Mouse (Mus musculus) thymus, postnatal 36 days (tissue): Measurements from ENCODE around the gene Olfr329-ps.
"Not testable (repeated sequence)": the region's sequence is repeated elsewhere in the genome, so short reads cannot be mapped to it uniquely, and the experiment has no call there.

Source experiments
- DNase-seq, 2 experiments: peaks; one replicate each; pipeline ENCODE4 v3.0.0; 2022; ENCODE audit warnings: mixed read lengths in 2 of 2

Olfr329-ps gene

DNA sequence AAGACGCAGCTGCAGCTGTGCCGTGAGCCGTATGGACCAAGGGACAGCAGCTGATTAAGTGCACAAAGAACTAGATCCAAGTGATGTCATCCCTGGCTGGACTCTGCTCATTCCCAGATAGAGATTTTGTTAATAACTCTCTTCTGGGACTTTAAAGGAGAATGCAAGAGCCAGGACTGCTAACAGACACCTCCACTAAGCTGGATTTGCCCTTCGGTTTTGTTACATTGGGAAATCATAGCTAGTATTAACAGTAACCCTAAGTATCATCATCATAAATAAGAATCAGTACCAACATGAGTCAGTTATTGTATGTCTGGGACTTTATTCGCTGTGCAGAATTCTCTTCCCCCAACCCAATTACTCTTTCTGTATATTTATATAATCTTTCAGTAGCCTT lies at the start of gene Olfr329-ps:
Olfr329-ps (minus strand) TSS at position 101 of the 400 bp plus-strand sequence.
- DNase-seq, result no peak

DNA sequence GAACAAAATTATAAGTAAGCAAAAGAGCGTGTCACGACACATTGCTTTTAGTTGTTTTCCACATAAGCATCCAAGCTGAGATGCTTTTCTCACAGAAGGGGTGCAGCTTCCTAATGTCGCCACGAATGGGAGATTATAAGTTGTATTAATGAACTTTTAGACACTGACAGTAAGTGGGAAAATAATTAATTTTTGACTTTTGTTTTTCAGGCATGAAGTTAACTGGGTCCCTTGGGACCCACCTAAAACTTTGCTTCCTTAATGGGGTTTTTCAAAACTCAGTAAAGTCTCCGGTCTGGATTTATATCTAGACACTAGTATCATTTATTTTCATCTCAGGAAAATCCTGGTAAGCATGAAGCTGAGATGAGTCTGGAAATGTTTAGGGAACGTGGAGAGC lies 48.6 kb upstream of the Olfr329-ps start, which contains the start of gene Olfr324:
Olfr324 (plus strand) TSS at position 301 of the 400 bp plus-strand sequence.
- DNase-seq, result no peak

DNA sequence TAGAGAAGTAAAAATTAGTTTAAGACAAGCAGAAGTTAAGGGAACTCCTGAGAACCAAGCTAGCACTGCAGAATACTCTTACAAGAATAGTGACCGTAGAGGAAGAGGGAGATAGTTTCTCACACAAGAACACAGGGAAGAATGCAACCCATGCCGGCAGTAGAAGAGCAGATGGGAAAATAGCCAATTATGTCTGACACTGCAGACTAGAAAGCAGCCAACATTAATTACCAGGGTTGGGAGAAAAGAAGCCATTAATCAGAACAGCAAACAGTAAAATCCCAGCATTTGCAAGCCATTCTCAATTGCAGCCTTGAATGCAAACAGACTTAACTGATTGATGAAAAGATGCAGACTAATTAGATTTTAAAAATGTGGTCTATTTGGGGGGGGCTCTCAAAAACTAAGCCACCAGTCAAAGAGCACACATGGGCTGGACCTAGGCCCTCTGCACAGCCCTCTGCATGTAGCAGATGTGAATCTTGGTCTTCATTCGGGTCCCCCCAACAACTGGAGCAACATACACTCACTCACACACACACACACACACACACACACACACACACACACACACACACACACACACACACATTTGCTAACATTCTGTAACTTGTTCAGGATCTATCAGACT lies 42.5 kb upstream of the Olfr329-ps start:
- DNase-seq, result no peak

DNA sequence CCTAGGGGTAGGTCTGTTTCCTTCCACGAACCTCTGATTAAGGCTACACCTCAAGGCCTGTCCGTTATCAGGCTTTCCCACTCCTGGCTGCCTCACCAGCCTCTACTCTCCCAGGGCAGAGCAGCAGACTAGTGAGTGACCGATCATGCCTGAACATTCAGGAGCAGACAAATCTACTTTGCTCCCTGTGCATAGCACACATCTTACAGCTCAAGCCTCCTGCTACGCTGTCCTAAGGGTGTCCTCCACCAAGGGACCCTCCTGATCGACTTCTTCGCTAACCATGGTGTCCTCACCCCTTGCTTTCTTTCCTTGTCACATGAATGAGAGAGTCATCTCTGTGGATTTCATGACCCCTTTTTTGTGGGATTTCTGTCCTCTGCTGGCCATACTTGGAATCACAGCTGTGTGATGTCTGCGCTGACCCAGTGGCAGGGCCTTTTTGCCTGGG lies 41.7 kb upstream of the Olfr329-ps start:
- DNase-seq, result peak; percentile 23 to 41

DNA sequence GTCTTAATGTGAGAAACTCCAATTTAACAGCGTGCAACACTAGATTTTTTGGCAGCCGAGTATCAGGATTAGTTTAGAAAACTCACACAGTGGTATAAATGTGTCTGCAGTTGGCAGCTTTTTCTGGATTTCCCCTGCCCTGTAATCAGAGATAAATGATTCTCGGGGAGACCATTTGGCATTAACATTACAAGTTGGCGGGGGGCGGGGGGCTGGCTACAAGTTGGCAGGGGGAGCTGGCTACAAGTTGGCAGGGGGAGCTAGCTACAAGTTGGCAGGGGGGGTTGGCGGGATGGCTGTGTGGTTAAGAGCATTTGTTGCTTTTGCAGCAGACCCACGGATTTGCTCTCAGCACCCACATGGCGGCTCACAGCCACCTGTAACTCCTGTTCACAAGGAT lies 32.4 kb upstream of the Olfr329-ps start:
- DNase-seq, result no peak

DNA sequence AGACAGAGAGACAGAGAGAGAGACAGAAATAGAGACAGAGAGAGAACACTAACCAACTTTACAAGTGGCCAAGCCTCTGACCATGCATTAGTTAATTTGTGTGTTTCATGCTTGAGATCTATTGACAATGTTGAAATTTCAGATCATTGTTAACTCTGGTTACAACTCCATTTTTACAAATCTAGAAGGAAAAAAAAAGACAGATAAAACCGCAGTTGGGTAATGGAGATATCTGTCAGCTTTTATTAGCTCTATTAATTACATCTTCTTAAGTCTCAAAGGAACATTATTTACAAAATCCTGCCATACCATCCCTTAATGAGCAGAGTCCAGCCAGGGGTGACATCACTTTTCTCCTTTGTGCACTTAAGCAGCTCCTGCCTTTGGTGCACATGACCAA lies 31.2 kb upstream of the Olfr329-ps start, which contains the start of gene Olfr325:
Olfr325 (plus strand) TSS at position 301 of the 400 bp plus-strand sequence.
- DNase-seq, result no peak

DNA sequence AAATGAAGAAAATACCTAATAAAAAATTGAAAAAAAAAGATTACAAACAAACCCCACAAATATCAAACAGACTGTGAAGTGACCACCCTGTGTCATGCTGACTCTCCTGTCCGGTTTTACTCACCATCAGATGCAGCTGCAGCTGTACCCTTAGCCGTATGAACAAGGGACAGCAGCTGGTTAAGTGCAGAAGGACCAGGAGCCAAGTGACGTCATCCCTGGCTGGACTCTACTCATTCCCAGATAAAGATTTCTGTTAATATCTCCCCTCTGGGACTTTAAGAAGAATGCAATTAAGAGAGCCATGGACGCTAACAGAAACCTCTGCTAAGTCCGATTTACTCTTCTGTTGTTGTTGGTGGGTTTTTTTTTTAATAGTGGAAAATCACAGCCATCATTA lies 24.2 kb upstream of the Olfr329-ps start, which contains the start of gene Olfr224:
Olfr224 (minus strand) TSS at position 149 of the 400 bp plus-strand sequence.
- no peak for DNase-seq

DNA sequence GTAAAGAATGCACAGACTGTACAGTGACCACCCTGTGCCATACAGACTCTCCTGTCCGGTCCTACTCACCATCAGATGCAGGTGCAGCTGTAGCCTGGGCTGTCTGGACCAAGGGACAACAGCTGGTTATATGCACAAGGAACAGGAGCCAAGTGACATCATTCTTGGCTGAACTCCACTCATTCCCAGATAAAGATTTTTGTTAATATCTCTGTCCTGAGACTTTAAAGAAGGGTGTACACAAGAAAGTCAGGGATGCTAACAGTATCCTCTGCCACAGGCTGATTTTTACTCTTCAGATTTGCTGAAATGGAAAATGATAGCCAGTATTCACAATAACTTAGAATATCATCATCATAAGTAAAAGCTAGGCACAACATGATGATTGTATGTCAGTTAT lies 9.3 kb upstream of the Olfr329-ps start, which contains the start of gene Olfr328:
Olfr328 (minus strand) TSS at position 101 of the 400 bp plus-strand sequence.
- DNase-seq, result no peak

DNA sequence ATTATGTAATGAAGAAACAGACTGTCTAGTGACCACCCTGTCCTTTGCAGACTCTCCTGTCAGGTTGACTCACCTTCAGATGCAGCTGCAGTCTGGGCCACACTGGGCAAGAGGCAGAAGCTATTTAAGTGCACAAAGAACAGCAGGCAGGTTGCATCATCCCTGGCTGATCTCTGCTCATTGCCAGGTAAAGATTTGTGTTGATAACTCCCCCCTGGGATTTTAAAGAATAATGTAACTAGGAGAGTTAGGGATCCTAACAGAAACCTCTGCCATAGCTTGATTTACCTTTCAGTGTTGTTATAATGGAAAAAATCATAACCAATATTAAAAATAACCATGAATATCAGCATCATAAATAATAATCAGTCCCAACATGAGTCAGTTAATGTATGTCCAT lies 11.5 kb downstream of the Olfr329-ps start, which contains the start of gene Olfr330:
Olfr330 (minus strand) TSS at position 101 of the 400 bp plus-strand sequence.
- DNase-seq, result not testable (repeated sequence)

DNA sequence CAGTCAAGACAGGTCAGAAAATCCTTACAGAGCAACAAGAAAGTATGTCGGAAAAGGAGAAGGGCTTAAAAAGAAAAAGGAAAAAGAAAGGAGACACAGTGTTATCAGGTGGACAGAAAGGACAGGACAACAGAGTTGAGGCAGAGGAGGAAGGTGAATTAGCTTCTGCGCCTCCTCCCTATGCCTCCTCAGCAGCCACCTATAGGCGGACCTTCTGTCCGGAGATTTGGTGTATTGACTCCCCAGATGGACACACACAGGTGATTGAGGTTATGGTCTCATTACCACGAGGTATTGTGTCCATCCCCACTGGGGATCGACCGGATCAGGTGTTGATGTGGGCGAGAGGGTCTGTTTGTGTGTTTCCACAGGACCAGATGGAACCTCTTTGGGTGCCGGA lies 26.5 kb downstream of the Olfr329-ps start:
- DNase-seq, result peak; percentile 5 to 16

DNA sequence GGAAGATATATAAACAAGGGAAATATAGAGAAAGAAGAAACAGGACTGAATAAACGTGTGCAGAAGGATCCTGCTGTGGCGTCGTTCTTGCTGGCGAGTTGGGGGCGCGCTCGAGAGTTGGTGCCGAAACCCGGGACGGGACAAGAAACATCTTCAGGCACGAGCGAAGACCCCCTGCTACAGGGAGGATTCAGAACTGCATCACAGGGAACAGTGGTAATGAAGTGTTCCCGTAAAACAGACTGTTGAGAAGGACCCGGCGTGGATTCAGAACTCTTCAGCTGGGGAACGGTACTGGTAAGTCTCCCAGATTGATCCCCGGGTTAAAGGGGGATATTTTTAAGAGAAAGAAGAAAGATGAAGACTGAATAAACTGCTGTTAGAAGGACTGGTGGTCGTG lies 27.3 kb downstream of the Olfr329-ps start:
- peak; percentile 59 to 66 for DNase-seq

DNA sequence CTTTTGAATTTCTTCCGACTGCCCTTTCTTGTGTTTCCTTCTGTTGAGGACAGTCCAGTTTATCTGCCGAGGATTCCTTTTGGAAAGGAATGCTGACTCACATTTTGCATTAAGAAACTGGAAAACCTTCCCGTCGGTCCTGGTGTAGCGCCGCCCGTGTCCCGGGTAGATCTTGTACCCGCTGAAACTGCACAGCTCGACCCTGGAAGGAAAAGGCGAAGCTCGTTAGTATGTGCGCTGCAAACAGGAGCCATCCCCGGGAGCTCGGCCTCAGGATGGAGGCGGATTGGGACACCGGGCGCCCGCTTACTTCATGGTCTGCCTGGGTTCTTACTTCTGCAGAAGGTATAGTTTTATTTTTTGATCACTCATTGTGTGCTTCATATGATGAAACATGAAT lies 37.2 kb downstream of the Olfr329-ps start:
- not testable (repeated sequence) for DNase-seq

DNA sequence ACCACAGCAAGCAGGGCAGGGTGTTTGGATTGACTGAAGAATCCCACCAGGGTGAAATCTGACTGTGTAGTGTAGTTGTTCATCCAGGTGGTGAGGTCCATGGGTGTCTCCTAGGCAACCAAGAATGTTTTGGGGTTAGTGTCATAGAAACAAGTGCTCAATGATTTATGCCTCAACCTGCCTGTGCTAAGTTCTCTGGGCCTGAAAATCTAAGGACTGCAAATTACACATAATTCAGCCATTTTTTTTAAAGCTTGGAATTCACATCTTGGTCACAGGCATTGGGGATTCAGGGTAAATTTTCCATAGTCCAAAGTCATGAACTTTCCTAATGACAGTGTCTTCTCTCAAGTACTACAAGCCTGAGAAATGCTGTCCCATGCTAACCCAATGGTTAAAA lies 43.8 kb downstream of the Olfr329-ps start, which contains the start of gene Olfr331:
Olfr331 (minus strand) TSS at position 101 of the 400 bp plus-strand sequence.
- DNase-seq, result not testable (repeated sequence)

DNA sequence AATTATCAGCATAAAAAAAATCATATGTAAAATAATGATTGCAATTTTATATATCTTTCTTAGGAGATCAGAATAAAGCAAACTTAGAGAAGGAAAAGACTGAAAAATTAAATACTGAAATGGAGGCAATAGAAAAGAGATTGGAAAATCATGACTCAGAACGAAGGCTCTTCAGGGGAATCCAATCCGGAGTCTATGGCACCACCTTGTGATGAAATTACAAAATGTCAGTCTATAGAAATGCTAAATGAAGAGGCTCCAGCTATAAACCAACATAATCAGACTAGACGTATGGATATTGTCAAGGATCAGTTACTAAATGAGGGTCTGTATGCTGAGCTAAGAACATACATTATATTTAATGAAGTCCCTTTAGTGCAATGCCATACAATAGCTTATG lies 46.9 kb downstream of the Olfr329-ps start:
- no peak for DNase-seq

DNA sequence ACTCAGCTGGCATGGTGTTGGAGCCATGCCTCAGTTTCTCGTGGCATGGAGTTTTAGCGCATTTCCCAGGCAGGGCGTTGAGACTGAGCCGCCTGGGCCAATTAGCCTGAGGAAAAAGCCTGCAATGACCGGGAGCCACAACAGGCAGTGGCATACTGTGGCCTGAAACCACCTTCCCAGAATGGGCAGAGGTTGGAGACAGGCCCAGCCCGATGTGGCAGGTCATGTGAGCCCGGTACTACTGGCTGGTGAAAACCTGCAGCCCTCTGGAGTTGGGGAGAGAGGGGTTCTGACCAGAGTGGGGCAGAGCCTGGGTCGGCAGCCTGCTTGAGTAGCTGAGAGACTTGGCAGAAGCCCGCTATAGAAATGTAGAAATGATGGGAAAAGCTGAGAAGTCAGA lies 47.5 kb downstream of the Olfr329-ps start:
- DNase-seq, result no peak

DNA sequence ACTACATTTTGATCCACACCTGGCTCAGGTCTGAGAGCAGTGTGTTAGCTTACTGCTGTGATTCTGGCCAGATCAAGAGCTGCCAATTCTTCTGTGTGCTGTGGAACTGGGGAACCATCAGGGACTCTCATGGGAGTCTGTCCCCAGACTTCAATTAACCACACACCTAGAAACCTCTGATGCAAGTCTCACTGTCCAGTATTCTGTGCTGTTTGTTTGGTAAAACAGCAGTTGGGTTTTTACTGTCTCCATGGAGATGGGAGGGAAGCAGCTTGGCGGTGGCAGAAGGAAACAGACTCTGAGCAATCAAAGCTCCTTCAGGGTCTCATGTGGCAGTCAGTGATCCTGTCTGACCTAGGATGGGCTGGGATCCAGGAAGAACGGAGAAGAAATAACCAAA lies 53.8 kb downstream of the Olfr329-ps start, which contains the start of gene Olfr332:
Olfr332 (minus strand) TSS at position 101 of the 400 bp plus-strand sequence.
- no peak for DNase-seq
